Mouse (Mus musculus) stomach, postnatal 0 days (tissue): Measurements from ENCODE around the gene Sertad1. TPM values are rescaled to one million over a fixed set of nuclear protein-coding genes. Genes with fewer than 3 reads are reported as not detected.
A peak's percentile ranks its signal among the peaks of the same experiment; 100 is the strongest.

ENCODE experiments used
- ATAC-seq: fragments of 200-750 bp; cut with Nextera tagmentation; 2 replicates; pipeline ENCODE4 v1.8.0; 2017; ENCODE audit not compliant: low FRiP score, low TSS enrichment
- DNase-seq: peaks from one replicate; pipeline ENCODE4 v3.0.0-alpha.2; 2016; ENCODE audit warnings: low spot score
- H3K27ac ChIP-seq: fragments of 300-500 bp; sonication (generic); replicated peaks from 2 replicates; pipeline ENCODE4 v1.5.1; 2014; ENCODE audit warnings: mild to moderate bottlenecking, control low read depth
- H3K27me3 ChIP-seq: fragments of 300-500 bp; sonication (generic); 2 replicates; pipeline ENCODE4 v1.6.1; 2014; ENCODE audit warnings: low read length; ENCODE audit not compliant: control insufficient read depth, insufficient read depth
- H3K36me3 ChIP-seq: fragments of 300-500 bp; sonication (generic); 2 replicates; pipeline ENCODE4 v1.6.1; 2014; ENCODE audit warnings: low read length, mixed read lengths; ENCODE audit not compliant: control insufficient read depth, insufficient read depth
- H3K4me1 ChIP-seq: fragments of 300-500 bp; sonication (generic); replicated peaks from 2 replicates; pipeline ENCODE4 v1.6.1; 2014; ENCODE audit warnings: antibody characterized with exemption; ENCODE audit not compliant: control insufficient read depth, insufficient read depth
- H3K4me2 ChIP-seq: fragments of 300-500 bp; sonication (generic); replicated peaks from 2 replicates; pipeline ENCODE4 v1.6.1; 2014; ENCODE audit warnings: low read depth, mild to moderate bottlenecking, control low read depth, moderate library complexity
- H3K4me3 ChIP-seq: fragments of 300-500 bp; sonication (generic); 2 replicates; pipeline ENCODE4 v1.5.1; 2014; ENCODE audit warnings: low read depth, low read length, control low read depth
- H3K9ac ChIP-seq: fragments of 300-500 bp; sonication (generic); 2 replicates; pipeline ENCODE4 v1.6.1; 2014; ENCODE audit warnings: mild to moderate bottlenecking, low read length, control low read depth, mixed read lengths
- H3K9me3 ChIP-seq: fragments of 300-500 bp; sonication (generic); 2 replicates; pipeline ENCODE4 v1.6.1; 2016; ENCODE audit warnings: low read length; ENCODE audit not compliant: control insufficient read depth
- CTCF ChIP-seq: IDR thresholded peaks from 2 replicates; pipeline ENCODE4 v1.5.1; 2016; ENCODE audit warnings: antibody characterized with exemption, low read depth, mild to moderate bottlenecking, moderate library complexity
- EP300 ChIP-seq: optimal IDR thresholded peaks from 2 replicates; pipeline ENCODE3; 2016; ENCODE audit warnings: antibody characterized with exemption
- WGBS: fragments of 180-500 bp; shearing (Covaris S2); extraction: QIAGEN DNeasy Blood & Tissue Kit; methylation state at CpG from one replicate; pipeline ENCODE4 v1.1.7; 2014; 5-methylcytosine and 5-hydroxymethylcytosine counted together
- polyA plus RNA-seq: library from polyadenylated mRNA; unstranded; fragments of >200 nt; fragmentation: Nextera tagmentation; extraction: Ambion mirVana; gene quantifications from 2 replicates; pipeline ENCODE4 v1.2.1, GENCODE M21; 2015

Sertad1 gene
- polyA plus RNA-seq, 1 experiment from 2014 or later = 53.0 TPM

DNA sequence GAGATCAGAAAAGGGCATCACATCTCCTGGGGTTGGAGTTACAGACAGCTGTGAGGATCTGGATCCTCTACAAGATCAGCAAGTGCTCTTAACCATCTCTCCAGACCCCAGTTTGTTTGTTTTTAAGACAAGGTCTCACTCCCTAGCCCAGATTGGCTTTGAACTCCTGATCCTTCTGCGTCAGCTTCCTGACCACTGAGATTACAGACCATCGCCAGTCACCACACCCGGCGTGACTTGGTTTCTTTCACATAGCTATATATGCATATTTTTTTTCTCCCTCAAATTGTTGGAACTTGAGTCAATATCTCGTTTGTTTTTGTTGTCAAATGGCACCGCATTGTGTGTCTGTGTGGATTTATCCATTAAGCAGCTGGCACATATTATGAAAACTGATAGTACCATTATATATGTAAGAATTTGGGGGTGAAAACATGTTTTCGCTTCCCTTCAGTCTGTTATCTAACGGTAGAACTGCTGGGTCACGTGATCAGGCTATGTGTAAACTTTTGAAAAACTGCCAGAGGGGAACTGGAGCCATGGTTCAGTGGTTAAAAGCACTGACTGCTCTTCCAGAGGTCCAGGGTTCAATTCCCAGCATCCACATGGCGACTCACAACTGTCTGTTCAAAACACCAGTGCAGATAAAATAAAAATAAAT lies 32.1 kb upstream of the Sertad1 start:
- ATAC-seq (no peak), DNase-seq (no peak)
- Histone ChIP-seq H3K4me1 (no peaks in the 10 kb centered on the region), H3K27ac (no peak overlapping the region), H3K9ac (no peak overlapping the region), H3K4me3 (no peak overlapping the region), H3K36me3 (no peaks in the 10 kb centered on the region), H3K27me3 (no peaks in the 10 kb centered on the region), H3K9me3 (no peaks in the 10 kb centered on the region), H3K4me2 (no peak overlapping the region)
- 67% methylated on average over 10 of the region's 10 CpGs for WGBS
- no peak for TF ChIP-seq EP300
- no peak for TF ChIP-seq CTCF

DNA sequence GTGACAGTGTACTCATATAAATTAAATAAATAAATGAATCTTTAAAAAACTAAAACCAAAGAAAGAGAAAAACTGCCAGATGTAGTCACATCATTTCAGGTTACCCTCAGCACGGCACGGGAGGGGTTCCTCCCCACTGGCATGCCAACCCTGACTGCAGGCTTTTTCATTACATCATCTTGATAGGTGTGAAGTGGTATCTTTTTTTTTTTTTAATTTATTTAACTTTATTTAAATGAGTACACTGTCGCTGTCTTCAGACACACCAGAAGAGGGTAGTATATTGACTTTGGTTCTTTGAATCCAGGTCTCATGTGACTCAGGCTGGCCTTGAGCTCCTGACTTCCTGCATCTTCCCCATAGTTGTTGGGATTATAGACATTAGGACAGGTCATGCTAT lies 31.4 kb upstream of the Sertad1 start:
- TF ChIP-seq CTCF (no peak), EP300 (no peak)
- Histone ChIP-seq H3K9ac (no peak overlapping the region), H3K27ac (no peak overlapping the region), H3K36me3 (no peaks in the 10 kb centered on the region), H3K9me3 (no peaks in the 10 kb centered on the region), H3K4me1 (no peaks in the 10 kb centered on the region), H3K4me3 (no peak overlapping the region), H3K4me2 (no peak overlapping the region), H3K27me3 (no peaks in the 10 kb centered on the region)
- ATAC-seq = no peak
- DNase-seq = no peak
- 84% methylated on average over 3 of the region's 3 CpGs for WGBS

DNA sequence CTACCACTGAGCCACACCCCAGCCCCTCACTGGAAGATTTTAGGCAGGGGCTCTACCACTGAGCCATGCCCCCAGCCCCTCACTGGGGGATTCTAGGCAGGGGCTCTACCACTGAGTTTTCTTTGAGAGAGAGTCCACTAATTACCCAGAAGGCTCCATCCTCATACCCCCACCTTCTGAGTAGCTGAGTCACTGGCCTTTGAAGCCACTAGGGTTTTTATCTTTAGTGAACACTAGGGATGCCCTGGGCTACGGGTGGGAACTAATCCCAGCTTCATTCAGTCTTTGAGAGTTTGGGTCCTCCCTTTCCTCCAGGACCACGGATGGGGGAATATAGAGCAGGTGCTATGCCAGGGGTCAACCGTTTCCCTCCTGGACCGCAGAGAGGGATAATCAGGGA lies 28.1 kb upstream of the Sertad1 start:
- Histone ChIP-seq H3K9me3 (no peaks in the 10 kb centered on the region), H3K9ac (no peak overlapping the region), H3K27ac (no peak overlapping the region), H3K36me3 (no peaks in the 10 kb centered on the region), H3K4me3 (no peak overlapping the region), H3K4me2 (no peak overlapping the region), H3K27me3 (no peaks in the 10 kb centered on the region), H3K4me1 (no peaks in the 10 kb centered on the region)
- ATAC-seq (no peak), DNase-seq (no peak)
- 88% methylated on average over 4 of the region's 4 CpGs for WGBS
- no peak for TF ChIP-seq EP300
- no peak for TF ChIP-seq CTCF

DNA sequence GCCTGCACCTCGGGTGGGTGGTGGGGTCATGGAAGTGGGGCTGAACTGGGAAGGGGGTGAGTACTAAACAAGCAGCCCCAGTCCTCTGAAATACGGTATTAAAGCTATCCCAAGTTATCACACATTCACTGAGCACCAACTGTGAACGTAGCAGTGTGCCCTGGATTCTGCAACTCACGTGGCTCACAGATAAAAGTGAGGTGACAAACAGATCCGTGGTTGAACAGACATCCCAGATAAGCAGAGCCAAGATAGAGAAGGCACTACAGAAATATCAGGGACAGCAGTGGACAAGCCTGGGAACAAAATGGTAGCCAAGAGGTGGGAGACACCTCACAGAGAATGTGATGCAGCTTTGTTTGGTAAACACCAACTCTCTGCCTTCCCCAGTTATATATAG lies 27.1 kb upstream of the Sertad1 start:
- ATAC-seq = no peak
- Histone ChIP-seq H3K9me3 (no peaks in the 10 kb centered on the region), H3K9ac (no peak overlapping the region), H3K36me3 (no peaks in the 10 kb centered on the region), H3K4me3 (no peak overlapping the region), H3K4me1 (no peaks in the 10 kb centered on the region), H3K27ac (no peak overlapping the region), H3K27me3 (no peaks in the 10 kb centered on the region), H3K4me2 (no peak overlapping the region)
- TF ChIP-seq EP300 (no peak), CTCF (no peak)
- DNase-seq = no peak
- WGBS = 87% methylated on average over 5 of the region's 5 CpGs

DNA sequence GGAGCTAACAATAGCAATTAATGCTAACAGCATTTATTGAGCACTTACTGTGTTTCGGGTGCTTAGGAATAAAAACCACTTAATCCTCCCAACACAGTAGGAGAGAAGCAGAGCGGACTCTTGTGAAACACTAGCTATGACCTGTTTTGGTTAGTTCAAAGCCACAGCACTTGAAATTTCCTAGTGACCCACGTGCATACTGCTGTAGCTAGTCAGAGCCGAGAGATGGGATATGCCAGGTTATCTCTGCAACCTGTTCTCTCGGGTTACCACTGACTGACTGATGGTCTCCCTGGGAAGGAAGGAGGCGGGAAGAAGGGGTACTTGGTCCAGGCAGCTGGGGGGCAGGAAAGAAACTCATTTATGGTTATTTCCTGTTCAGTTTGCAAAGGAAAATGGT lies 26.2 kb upstream of the Sertad1 start:
- Histone ChIP-seq H3K4me2 (no peak overlapping the region), H3K9ac (no peak overlapping the region), H3K4me1 (no peaks in the 10 kb centered on the region), H3K36me3 (no peaks in the 10 kb centered on the region), H3K4me3 (no peak overlapping the region), H3K9me3 (no peaks in the 10 kb centered on the region), H3K27me3 (no peaks in the 10 kb centered on the region), H3K27ac (no peak overlapping the region)
- ATAC-seq = no peak
- no peak for DNase-seq
- TF ChIP-seq EP300 (no peak), CTCF (no peak)
- WGBS = 79% methylated on average over 6 of the region's 6 CpGs

DNA sequence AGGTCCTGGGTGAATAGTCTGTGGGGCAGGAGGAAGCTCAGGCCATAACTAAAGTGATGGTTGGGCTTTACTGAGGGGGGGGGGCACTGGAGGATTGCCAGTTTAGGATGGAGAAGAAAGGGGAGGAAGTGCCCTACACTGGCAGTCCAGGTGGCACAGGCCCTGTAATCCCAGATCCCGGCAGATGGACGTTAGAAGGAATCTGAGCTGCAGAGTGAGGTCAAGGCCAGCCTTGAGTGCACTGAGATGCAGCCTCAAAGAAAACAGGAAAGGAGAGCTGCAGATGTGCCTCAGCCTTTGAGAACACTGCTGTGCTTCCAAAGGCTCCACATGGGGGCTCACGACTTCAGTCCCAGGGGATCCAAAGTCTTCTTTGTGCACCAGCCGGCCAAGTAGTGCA lies 19.1 kb upstream of the Sertad1 start:
- no peak overlapping the region for H3K27ac ChIP-seq
- H3K9me3 ChIP-seq = no peaks in the 10 kb centered on the region
- no peaks in the 10 kb centered on the region for H3K36me3 ChIP-seq
- no peaks in the 10 kb centered on the region for H3K4me1 ChIP-seq
- H3K9ac ChIP-seq = no peak overlapping the region
- 0 out of 2 replicates have a peak, but pooled peaks have one; percentile 8 for ATAC-seq
- H3K4me2 ChIP-seq = no peak overlapping the region
- DNase-seq = no peak
- no peak overlapping the region for H3K4me3 ChIP-seq
- peak; percentile 20 for TF ChIP-seq CTCF
- TF ChIP-seq EP300 = no peak
- 28% methylated on average over 4 of the region's 4 CpGs for WGBS
- no peaks in the 10 kb centered on the region for H3K27me3 ChIP-seq
